Mouse (Mus musculus) cerebellum, postnatal 36 days (tissue): ENCODE measurements around the gene Gss.
"Not testable (repeated sequence)": the region's sequence is repeated elsewhere in the genome, so short reads cannot be mapped to it uniquely, and the experiment has no call there.

Source experiments
- DNase-seq, 2 experiments: peaks; one replicate each; pipeline ENCODE4 v3.0.0; 2021 to 2022; ENCODE audit warnings: mixed read lengths in 2 of 2

The Gss gene

DNA sequence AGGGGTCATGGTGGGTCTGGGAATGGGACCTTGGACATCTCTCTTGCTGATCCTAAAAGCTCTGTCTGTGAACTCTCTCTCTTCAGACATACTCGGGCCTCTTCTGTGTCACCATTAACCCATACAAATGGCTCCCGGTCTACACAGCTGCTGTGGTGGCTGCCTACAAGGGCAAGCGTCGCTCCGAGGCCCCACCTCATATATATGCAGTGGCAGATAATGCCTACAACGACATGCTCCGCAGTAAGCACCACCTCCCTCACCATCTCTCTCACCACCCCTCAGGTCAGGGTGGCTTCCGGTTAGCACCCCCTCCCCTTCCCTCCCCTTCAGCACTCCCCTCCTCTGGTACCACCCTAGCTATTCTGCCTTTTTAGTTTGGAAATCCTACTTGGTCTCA, 21.3 kb upstream of the Gss start:
- DNase-seq = no peak

DNA sequence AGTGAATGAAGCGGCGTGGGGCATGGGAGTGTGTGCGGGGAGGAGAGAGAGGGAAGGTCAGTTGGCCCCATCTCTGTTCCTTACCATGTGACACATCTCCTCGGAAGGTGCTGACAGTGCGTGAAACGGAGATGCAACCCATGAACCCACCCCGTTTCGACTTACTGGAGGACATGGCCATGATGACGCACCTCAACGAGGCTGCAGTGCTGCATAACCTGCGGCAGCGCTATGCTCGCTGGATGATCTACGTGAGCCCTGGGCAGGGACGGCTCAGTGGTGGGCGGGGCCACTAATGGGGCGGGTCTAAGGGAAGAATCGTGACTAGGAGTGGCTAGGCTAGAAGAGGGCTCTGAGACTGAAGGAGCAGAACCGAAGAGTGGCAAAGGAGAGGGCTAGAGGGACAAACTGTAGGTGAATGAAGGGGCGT, 20.7 kb upstream of the Gss start:
- peak; percentile 68 to 77 for DNase-seq

DNA sequence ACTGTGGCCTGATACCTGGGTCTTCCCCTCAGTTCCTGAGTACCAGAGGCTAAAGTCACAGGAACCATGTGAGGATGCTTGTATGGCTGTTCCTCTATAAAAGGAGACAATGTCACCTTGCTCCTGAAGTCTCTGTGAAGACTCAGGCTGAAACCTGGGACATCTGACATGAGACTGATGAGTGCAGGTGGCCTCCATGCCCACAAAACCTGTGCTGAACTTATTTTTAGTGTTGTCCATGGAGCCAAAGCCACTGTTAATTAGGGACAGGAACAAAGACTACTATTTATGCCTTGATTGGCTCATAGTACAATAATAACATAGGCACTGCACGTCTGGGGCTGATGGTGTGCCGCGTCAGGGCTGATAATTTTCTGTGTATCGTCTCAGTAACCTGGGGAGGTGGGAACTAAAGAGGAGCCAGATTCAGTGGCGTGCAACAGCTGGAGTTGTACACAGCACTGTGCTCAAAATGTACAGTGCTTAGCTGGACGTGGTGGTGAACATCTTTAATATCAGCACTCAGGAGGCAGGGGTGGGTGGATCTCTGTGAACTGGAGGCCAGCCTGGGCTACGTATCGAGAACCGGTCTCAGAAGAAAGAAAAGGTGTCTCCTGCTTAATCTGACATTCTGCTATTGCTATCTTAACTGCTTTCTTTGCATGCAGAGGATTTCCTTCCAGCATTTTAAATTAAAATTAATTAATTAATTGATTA, 19.4 kb upstream of the Gss start:
- no peak for DNase-seq

DNA sequence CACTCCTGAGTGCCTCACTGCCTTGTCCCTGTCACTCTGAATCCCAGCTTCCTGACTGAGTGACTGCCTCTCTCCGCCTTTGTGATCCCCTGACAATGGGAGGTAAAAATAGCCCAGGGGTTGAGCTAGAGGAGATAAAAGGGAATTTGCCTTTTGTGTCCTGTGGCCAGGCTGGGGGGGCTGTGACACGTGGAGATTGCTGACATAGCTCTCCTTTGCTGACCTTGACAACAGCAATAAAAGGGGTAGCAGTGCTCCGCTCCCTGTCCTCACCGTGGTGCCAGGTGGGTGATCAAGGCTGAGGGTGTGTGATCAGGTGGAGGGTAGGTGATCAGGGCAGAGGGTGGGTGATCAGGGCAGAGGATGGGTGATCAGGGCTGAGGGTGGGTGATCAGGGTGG, 18.4 kb upstream of the Gss start, which contains the start of gene Myh7b:
Myh7b (plus strand) TSS at position 235 of the 400 bp plus-strand sequence.
- DNase-seq = no peak

DNA sequence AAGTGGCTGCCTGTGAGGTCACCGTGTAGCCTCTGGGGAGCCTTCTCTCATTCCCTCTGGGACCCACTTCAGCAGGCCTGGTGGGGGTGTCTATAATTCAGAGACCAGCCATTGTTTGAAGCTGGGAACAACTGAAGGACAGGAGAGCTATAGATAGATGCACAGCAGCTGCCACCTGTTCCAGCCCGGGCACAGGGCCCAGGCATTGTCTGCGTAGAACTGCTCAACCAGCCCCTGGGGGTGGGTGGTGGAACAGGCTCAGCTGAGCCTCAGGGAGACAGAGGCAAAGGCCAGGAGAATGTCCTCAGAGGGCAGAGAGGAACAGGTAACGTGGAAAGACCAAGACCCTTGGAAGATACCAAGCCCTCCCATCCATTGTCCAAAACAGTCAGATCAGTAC, 13.8 kb upstream of the Gss start:
- DNase-seq = peak; percentile 63 to 74

DNA sequence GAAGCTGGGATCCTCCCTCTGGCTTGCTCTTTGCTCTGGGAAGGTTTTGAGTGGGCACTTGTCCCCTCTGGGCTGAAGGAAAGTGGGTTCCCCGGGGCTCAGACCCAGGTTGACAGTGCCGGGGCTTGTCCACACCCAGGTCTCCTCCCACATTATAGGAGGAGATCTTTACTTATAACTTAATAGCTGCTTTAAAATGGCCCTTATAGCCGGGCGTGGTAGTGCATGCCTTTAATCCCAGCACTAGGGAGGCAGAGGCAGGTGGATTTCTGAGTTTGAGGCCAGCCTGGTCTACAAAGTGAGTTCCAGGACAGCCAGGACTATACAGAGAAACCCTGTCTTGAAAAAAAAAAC, 12.6 kb upstream of the Gss start:
- not testable (repeated sequence) for DNase-seq

DNA sequence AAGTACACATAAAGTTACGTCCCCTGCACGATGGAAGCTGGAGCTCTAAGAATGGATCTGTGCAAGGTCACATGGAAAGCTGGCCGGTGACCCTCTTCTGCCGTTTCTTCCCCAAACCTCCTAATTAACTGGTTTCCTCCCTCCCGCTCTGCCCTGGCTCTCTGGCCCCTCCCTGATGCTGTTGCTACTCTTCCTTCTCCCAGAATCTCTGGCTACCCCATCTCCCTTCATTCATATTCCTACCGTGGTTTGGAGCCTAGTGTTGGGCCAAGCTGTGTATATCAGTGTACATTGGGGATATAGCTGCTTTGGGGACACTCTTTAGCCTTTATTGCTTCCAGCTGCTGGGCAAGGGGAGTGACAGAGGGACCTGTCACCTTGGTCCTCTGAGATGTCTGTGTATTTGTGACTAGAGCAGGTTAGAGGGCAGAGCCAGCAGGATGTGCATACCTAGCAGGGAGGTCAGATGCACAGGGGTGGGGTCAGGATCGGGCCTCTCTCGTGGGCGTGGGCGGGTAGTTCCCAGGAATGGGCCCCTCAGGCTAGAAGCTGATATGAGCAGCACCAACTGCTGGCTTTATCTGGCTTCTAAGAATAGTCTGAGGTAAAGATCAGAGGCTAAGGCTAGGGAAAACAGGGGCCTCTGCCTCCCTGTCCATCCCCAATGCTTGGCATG, 12.1 kb upstream of the Gss start:
- no peak for DNase-seq

DNA sequence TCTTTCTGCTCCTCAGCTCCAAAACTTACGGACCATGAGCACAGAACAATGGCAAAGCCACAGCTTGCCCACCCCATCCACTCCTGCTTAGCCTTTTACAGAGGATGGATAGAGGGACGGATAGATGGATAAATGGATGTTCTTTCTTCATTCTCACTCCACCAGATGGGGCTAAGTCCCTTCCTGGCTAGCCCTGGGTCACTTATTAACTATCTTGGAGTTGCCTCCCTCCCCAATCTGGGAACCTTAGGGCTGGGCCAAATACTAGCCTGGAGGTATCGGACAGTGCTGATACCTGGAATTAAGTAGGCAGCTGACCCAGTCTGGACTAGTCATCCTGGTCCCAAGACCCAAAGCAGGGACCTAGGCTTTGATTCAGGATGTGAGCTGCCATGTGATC, 11.1 kb upstream of the Gss start:
- DNase-seq = no peak

DNA sequence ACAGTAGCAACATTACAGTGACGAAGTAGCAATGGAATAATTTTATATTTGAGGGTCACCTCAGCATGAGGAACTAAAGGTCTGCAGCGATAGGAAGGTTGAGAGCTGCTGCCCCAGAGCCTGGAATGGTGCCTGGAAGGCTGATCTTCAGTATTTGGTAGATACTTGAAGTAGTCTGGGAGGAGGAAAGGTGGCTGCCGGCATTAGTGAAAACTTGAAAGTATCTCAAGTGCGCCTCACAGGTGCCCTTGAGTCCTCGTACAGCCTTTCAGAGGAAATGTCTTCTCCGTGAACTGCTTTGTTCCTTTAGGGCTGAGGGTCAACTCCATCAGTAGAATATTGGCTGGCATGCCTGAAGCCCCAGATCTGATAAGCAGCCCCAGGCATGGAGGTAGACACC, 2.9 kb upstream of the Gss start:
- DNase-seq = no peak

DNA sequence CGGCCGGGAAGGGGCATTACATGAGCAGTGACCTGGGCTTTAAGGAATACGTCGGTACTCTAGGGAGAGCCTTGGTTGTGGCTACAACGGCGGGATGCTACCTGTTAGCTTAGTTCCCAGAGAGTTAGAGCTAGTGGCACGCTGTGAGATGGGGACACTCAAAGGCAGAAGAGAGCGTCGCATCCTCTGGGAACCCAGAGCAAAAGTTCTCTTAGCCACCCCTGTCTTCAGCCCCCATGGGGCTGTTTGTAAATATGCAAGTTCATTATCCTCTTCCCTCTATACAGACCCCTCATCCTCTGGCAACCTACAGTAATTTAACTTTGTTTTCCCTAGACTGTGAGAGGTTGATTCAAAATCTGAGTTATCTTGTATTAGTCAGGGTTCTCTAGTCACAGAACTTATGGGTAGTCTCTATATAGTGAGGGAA, 259 bp upstream of the Gss start:
- no peak for DNase-seq

DNA sequence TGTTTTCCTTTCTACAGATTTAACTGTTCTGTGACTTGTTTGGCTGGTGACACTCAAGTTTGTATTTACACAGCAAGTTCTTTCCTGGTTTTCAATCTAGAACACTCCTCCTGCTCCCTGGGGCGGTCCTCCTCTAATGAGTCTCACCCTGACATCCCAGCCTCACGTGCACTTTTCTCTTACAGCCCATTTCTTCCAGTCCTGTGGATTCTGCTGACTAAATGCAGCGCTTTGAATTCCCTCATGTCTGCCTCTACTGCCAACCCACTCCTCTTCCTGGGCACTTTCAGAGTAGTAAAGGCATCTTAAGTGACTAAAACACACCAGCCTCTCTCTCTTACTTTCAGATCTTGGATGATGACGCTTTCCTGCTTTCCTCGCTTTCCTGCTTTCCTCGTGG, 934 bp downstream of the Gss start:
- no peak for DNase-seq

DNA sequence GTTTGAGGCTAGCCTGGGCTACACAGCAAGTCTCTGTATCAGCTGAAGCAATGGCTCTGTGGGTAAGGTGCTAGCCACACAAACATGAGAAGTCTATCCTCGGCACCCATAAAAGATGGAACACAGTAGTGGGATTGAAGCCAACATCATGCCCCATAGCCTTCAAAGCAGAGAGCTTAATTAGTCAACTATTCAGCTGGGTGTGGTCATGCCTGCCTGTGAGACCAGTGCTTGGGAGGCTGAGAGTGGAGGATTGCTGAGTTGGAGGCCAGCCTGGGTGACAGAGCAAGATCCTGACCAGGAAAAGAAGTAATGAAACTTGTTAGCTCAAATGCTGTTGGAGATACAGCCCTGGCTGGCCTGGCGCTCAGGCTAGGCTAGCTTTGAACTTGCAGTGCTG, 1.7 kb downstream of the Gss start:
- DNase-seq = no peak

DNA sequence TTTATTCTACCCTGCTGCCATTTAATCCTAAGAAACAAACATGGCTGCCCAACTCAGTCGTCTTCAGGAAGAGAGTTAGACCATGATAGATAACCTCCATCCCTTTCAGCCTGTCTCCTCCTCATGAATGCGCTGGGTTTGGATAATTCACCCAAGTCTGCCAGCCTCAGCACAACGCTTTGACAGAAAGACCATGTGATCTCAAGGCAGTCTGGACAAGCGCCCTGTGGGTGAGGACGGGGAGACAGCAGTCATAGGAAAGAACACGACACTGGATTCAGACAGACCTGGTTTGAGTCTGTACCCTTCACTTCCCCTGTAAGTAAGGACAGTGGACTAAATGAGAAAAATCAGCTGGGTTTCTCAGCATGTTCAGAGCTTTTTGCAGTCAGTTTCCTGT, 3.1 kb downstream of the Gss start:
- no peak for DNase-seq

DNA sequence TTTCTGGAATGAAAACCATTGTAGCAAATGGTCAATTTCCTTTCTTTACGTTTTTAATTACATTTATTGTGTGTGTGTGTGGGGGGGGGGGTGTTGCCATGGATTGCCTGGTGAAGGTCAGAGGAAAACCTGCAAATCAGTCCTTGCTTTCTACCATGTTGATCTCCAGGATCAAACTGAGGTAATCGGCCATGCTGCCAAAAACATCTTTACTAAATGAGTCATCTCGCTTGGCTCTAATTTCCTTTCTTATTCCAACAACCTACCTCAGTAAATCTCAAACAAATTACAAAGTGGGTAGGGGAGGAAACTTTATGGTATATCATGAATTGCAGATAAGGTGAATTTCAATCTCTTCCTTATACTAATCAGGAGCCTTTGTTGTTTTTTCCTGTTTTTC, 4.5 kb downstream of the Gss start:
- no peak for DNase-seq

DNA sequence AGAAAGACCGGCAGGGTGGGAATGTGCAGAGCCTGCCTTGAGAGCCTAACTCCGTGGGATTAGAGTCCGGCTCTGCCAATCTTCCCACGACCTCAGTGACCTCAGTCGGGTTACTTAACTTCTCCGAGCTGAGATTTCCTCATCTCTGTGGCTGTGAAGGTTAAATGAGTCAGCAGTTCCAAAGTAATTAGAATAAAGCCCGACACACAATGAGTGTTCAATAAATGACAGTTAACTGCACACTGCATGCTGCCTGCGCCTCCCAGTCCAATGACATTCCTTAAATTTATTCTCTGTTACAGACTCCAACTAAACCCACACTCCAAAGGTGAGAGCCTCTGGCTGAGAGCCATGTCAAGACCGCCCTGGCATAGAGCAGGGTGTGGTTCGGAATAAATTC, 7.1 kb downstream of the Gss start:
- DNase-seq = no peak

DNA sequence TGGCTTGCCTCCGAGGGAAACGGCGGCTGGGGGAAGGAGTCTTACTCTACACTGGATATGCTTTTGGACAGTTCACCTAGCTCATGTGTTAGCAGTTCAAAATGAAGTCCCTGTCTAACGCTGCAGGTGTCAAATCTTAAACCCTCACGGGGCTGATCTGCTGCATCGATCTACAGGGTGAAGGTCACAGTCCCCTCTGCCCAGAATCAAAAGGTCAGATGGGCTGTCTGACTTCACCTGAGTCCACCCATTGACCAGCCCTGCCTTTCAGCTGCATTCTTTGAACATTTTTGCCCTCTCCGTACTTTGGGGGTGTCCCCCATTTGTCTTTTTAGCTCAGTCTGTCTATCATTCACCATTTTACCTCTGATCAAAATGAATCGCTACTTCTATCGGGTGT, 7.5 kb downstream of the Gss start:
- DNase-seq = no peak

DNA sequence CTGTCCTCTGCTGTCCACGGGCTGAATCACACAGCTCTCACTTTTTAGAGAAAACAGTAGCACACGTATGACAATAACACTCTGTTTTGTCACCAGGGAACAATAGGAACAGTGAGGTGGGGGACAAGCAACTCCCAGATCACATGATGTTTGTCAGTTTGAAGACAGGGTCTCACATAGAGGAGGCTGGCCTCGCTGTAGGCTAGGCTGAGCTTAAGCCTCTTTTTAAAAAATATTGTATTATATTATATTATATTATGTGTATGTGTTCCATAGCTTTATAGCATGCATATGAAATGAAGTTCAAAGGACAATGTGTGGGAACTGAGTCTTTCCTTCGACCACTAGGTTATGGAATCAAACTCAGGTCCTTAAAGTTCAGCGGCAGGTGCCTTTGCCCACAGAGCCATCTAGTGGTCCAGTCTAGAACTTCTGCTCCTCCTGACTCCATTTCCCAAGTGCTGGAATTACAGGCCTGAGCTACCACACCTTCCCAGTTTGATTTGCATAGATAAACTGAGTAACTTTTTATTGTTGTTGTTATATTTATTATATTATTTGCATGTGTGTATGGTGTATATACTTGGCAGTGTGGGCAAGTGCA, 8.6 kb downstream of the Gss start:
- peak; percentile 66 to 78 for DNase-seq

DNA sequence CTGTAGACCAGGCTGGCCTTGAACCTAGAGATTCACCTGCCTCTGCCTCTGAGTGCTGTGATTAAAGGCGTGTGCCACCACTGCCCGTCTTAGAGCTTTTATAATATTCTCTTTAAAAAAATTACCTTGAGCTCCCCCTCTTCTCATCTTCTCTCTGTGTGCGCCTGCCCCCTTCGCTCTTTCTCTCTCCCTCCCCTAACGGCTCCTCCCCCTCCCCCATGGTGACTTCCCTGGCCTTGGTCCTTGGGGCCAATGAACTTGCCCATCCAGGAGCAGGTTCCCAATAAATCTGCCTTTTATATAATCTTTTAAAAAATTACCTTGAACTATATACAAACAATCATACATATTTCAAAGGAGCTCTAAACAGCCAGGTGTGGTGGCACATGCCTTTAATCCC, 9.6 kb downstream of the Gss start:
- DNase-seq = no peak

DNA sequence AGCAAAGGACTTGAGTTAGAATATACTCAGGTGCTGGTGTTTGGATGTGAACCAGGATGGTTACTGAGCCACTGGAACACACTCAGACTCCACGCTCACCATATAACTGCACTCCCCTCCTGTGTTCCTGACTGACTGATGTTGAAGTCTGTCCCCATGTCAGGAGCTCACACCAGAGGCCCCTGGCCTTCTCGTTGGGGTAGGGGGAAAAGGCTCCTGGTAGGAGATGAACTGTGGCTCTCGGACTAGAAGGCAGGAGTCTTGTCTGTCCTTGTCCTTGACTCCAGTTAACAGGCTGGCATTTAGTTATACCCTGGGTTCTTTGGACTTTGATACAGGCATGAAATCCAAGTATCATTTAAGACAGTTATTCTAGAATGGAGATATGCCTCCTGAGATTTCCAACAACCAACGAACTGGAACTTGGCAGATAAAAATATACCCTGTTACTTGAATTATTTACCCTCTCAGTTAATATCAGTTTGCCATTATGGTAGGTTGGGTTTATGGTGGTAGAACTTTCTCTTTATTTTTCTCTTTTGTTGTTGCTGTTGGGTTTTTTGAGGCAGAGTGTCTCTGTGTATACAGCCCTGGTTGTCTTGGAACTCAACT, 10.1 kb downstream of the Gss start:
- no peak for DNase-seq

DNA sequence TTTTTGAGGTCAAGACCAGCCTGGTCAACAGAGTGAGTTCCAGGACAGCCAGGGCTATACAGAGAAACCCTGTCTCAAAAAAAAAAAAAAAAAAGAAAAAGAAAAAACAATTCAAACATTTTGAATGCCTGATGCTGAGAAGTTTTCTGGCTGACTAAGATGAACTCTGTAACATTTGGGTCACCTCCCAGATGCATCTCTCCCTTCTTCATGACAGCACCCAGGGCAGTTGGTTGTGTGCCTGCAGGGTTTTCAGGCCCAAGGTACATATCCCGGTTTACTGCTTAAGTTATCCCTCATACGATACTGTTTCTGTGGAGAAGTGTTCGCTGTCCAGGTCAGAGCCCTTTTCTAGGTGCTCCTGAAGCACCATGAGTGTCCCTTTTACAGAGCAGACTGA, 12.3 kb downstream of the Gss start:
- no peak for DNase-seq

DNA sequence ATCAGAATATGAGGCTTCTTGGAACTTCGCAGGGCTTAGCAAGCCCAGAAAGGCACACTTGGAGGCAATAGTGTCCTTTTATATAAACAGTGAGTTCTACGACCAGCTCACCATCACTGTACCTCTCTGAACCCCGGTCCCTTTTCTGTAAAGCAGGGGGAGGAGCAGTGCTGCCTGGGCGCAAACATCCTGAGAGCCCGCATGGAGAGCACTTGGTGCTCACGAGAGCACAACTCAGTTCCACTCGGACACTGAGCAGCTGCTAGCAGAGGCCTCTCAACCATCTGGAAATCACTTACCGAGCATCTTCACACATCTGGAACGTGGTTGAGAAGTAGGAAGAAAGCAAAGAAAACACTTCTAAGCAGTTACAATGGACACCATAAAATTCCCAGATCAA, 16.0 kb downstream of the Gss start:
- DNase-seq = no peak

DNA sequence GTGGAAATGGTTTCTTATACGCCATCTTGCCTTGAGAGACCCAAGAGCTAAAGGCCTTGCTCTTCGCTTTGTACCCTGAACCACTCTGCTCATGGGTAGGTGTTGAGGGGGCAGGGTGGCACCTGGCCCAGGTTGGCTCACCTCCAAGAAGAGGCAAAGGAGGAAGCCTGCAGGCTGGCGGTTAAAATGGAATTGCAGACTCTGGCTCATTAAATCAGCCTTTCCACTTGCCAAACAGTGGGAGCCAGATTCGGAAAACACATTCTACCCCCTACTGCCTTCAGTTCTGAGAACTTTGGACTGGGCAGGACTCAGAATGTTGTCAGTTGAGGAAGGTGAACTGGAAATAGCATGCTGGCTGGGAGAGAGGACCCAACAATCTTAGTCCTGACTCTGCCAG, 17.9 kb downstream of the Gss start:
- peak; percentile 55 to 73 for DNase-seq

DNA sequence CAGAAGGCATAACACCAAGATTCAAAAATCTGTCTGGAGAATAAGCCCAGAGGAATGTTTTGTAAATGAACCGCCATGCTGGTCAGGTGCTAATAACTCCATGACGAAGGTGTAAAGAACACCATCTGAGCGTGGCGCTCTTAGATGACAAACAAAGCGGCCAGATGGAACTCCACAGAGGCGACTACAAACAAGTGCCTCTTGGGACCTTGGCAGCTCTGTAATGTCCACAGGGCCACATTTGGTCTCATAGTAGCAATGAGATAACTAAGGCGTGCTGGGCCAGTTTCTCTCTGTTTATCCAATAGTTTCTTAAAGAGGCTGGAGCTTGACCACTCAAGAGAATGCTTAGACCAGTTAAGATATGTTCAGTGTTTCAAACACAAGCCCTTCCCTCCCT, 18.6 kb downstream of the Gss start:
- DNase-seq = no peak

DNA sequence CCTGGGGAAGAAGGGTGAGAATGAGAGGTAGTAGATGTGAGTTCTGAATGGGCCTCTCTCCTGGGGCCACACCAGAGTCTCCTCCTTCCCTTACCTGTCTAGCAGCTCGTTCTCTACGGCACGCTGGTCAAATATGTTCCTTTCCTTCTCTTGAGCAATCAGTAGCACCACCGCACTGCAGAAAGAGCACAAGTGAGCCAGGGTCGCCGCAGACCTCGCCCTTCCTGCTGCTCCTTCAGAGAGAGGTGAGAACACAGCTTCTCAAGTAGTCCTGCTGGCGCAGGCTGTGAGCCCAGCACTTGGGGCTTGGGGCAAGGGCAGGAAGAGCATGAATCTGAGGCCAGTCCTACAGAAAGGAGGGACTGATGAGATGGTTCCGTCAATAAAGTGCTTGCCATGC, 19.6 kb downstream of the Gss start:
- no peak for DNase-seq
